ENCODE assay signal across 13 mouse cellular contexts in the genomic region with DNA sequence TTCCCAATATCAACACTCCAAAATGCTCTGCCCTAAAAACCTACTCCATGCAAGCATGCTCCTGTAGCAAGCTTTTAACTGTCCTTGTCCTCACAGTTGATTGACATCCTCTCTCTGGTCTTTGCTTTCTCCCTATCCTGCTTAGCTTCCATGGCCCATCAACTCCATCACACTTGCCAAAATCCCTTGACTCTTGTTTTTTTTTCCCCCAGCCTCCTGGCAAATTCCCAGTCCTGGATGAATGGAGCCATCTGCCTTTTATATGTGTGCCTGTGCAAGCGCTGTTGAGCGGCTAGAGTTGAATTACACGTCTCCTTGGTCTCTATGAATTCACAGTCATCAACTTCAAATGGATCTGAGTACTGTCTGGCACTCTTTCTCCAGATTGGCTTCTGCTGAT. TPM values are rescaled to one million over a fixed set of nuclear protein-coding genes. Genes with fewer than 3 reads are reported as not detected.
DNase-seq lines count a peak whose midpoint lies in the region; ATAC-seq and TF ChIP-seq lines count a peak whose summit lies in the region.
"Had no signal": no experiment of that assay in that cellular context is flagged by ENCODE, and none has a peak within 500 bp of the region (broad histone marks: within the 10 kb centered on the region; RNA-seq: fewer than 3 reads in every experiment).

No protein-coding gene starts in this region.

- H3K4me2 ChIP-seq in forebrain, postnatal 0 days (ENCODE audit: low read depth), result no peak overlapping the region
- H3K4me2 ChIP-seq in forebrain, embryonic 13.5 days, result no peak overlapping the region
- H3K4me2 ChIP-seq in midbrain, embryonic 11.5 days, result no peak overlapping the region
- H3K4me2 ChIP-seq in midbrain, embryonic 13.5 days (replicated peaks), result no peak overlapping the region
- H3K4me2 ChIP-seq: midbrain, embryonic 15.5 days had no signal

- H3K27ac ChIP-seq in forebrain, postnatal 0 days (ENCODE audit: low read depth, low read length), result no peak overlapping the region
- H3K27ac ChIP-seq in forebrain, embryonic 13.5 days, result no peak overlapping the region
- H3K27ac ChIP-seq in midbrain, embryonic 11.5 days (ENCODE audit: low read depth, low read length), result no peak overlapping the region
- no peak overlapping the region for H3K27ac ChIP-seq in midbrain, embryonic 13.5 days
- H3K27ac ChIP-seq: left cerebral cortex, adult 2 months; liver, embryonic 14.5 days; midbrain, embryonic 15.5 days had no signal

- H3K4me3 ChIP-seq in forebrain, postnatal 0 days (ENCODE audit: low read depth, low read length), result no peak overlapping the region
- no peak overlapping the region for H3K4me3 ChIP-seq in forebrain, embryonic 13.5 days
- no peak overlapping the region for H3K4me3 ChIP-seq in midbrain, embryonic 11.5 days (ENCODE audit: low read depth, low read length)
- H3K4me3 ChIP-seq in midbrain, embryonic 13.5 days (replicated peaks), result no peak overlapping the region
- H3K4me3 ChIP-seq: left cerebral cortex, adult 2 months; midbrain, embryonic 15.5 days had no signal

- no peaks in the 10 kb centered on the region for H3K4me1 ChIP-seq in forebrain, postnatal 0 days (ENCODE audit: insufficient read depth)
- no peaks in the 10 kb centered on the region for H3K4me1 ChIP-seq in forebrain, embryonic 13.5 days
- no peaks in the 10 kb centered on the region for H3K4me1 ChIP-seq in midbrain, embryonic 11.5 days (ENCODE audit: control insufficient read depth, insufficient read depth, low read length)
- no peaks in the 10 kb centered on the region for H3K4me1 ChIP-seq in midbrain, embryonic 13.5 days (replicated peaks)
- H3K4me1 ChIP-seq: midbrain, embryonic 15.5 days had no signal

- no peak overlapping the region for H3K9ac ChIP-seq in forebrain, postnatal 0 days
- no peak overlapping the region for H3K9ac ChIP-seq in forebrain, embryonic 13.5 days
- no peak overlapping the region for H3K9ac ChIP-seq in midbrain, embryonic 11.5 days (ENCODE audit: low read length)
- no peak overlapping the region for H3K9ac ChIP-seq in midbrain, embryonic 13.5 days (replicated peaks)
- H3K9ac ChIP-seq: liver, embryonic 14.5 days; midbrain, embryonic 15.5 days had no signal

- ATAC-seq in forebrain, postnatal 0 days, result peak; percentile 66; the same call in 1 of the 2 replicates
- ATAC-seq in forebrain, embryonic 13.5 days, result no peak
- ATAC-seq in midbrain, embryonic 11.5 days (ENCODE audit: low FRiP score), result no peak
- ATAC-seq in midbrain, embryonic 13.5 days, result no peak
- ATAC-seq: intestine, postnatal 0 days; midbrain, embryonic 15.5 days; Patski had no signal

- no peaks in the 10 kb centered on the region for H3K9me3 ChIP-seq in forebrain, postnatal 0 days (ENCODE audit: low read length)
- H3K9me3 ChIP-seq in forebrain, embryonic 13.5 days (replicated peaks), result no peaks in the 10 kb centered on the region
- no peaks in the 10 kb centered on the region for H3K9me3 ChIP-seq in midbrain, embryonic 11.5 days (ENCODE audit: control insufficient read depth, low read length)
- no peaks in the 10 kb centered on the region for H3K9me3 ChIP-seq in midbrain, embryonic 13.5 days
- H3K9me3 ChIP-seq: midbrain, embryonic 15.5 days had no signal

- intact Hi-C loops in gastrocnemius, postnatal 36 days (cut with DNase I), result no loop called here

- WGBS in forebrain, postnatal 0 days, result 46% methylated on average over 3 of the region's 3 CpGs
- WGBS in forebrain, embryonic 13.5 days, result 83% methylated on average over 3 of the region's 3 CpGs
- WGBS in midbrain, embryonic 11.5 days, result 85% methylated on average over 3 of the region's 3 CpGs
- 90% methylated on average over 3 of the region's 3 CpGs for WGBS in midbrain, embryonic 13.5 days

- DNase-seq in forebrain, postnatal 0 days, result peak; percentile 62
- peak; percentile 37 for DNase-seq in midbrain, embryonic 11.5 days (ENCODE audit: low spot score, missing footprints)
- DNase-seq in gastrocnemius, postnatal 36 days, result peak; percentile 7 to 20
- DNase-seq in lung, postnatal 36 days, result peak; percentile 23
- DNase-seq in adrenal gland, postnatal 25 days, result no peak
- DNase-seq in thymus, postnatal 10 days (ENCODE audit: low spot score in 2 of 2), result no peak

- no peak for TF ChIP-seq CTCF in forebrain, postnatal 0 days (IDR thresholded peaks at IDR 0.05; ENCODE audit: low read depth)

- no peaks in the 10 kb centered on the region for H3K27me3 ChIP-seq in forebrain, postnatal 0 days (ENCODE audit: insufficient read depth, low read length)
- H3K27me3 ChIP-seq in forebrain, embryonic 13.5 days, result no peaks in the 10 kb centered on the region
- H3K27me3 ChIP-seq in midbrain, embryonic 11.5 days (ENCODE audit: control insufficient read depth, insufficient read depth, low read length), result no peaks in the 10 kb centered on the region
- H3K27me3 ChIP-seq in midbrain, embryonic 13.5 days, result no peaks in the 10 kb centered on the region
- H3K27me3 ChIP-seq: midbrain, embryonic 15.5 days; Patski had no signal

- no peaks in the 10 kb centered on the region for H3K36me3 ChIP-seq in forebrain, postnatal 0 days (ENCODE audit: insufficient read depth)
- no peaks in the 10 kb centered on the region for H3K36me3 ChIP-seq in forebrain, embryonic 13.5 days (ENCODE audit: poor library complexity, severe bottlenecking)
- H3K36me3 ChIP-seq in midbrain, embryonic 11.5 days (ENCODE audit: control insufficient read depth, insufficient read depth, low read length), result no peaks in the 10 kb centered on the region
- no peaks in the 10 kb centered on the region for H3K36me3 ChIP-seq in midbrain, embryonic 13.5 days
- H3K36me3 ChIP-seq: midbrain, embryonic 15.5 days had no signal

RNA-seq across cellular contexts. Expression of gene Atic, which starts 16.5 kb away (rescaled TPM):
- 43.4 and 47.6 TPM in 2 replicates for total RNA-seq in forebrain, postnatal 0 days (2014; rRNA removed)
- 28.8 and 36.2 TPM in 2 replicates for polyA plus RNA-seq in forebrain, postnatal 0 days (2015; fragmentation: Nextera tagmentation; extraction: Ambion mirVana)
- polyA plus RNA-seq in forebrain, embryonic 13.5 days (2015; fragmentation: Nextera tagmentation; extraction: Ambion mirVana), result 38.7 and 42.3 TPM in 2 replicates
- 38.8 and 42.9 TPM in 2 replicates for polyA plus RNA-seq in midbrain, embryonic 11.5 days (2014; fragmentation: Nextera tagmentation; extraction: Ambion mirVana)
- 27.5 and 28.0 TPM in 2 replicates for polyA plus RNA-seq in midbrain, embryonic 13.5 days (2015; fragmentation: Nextera tagmentation; extraction: Ambion mirVana)
- 10 to 100 TPM; 19.4 to 24.1 TPM for total RNA-seq in gastrocnemius, postnatal 36 days (2021)
- 63.4 and 66.8 TPM in 2 replicates for total RNA-seq in adrenal gland, postnatal 25 days (2021)

Comparison
In these comparisons a context has a peak if more than half of its experiments do, and no peak if none do; other contexts are left out.
1. DNase-seq: peak in forebrain, postnatal 0 days (single experiment), midbrain, embryonic 11.5 days (single experiment), gastrocnemius, postnatal 36 days (2 of 2) and lung, postnatal 36 days (single experiment); none in adrenal gland, postnatal 25 days (single experiment) and thymus, postnatal 10 days (0 of 2).